Mouse (Mus musculus) embryonic fibroblast, embryonic 13.5 days (primary cell): Measurements from ENCODE around the gene D6Ertd527e.

Experiments
- CTCF ChIP-seq: IDR thresholded peaks from 2 replicates; pipeline ENCODE4 v1.5.1; 2011; ENCODE audit warnings: mild to moderate bottlenecking, control low read depth, low read length, moderate library complexity, borderline replicate concordance; ENCODE audit not compliant: insufficient read depth
- POLR2A ChIP-seq: IDR thresholded peaks from 2 replicates; pipeline ENCODE4 v1.6.1; 2011; ENCODE audit warnings: low read depth, mild to moderate bottlenecking, control low read depth, low read length, moderate library complexity

DNA sequence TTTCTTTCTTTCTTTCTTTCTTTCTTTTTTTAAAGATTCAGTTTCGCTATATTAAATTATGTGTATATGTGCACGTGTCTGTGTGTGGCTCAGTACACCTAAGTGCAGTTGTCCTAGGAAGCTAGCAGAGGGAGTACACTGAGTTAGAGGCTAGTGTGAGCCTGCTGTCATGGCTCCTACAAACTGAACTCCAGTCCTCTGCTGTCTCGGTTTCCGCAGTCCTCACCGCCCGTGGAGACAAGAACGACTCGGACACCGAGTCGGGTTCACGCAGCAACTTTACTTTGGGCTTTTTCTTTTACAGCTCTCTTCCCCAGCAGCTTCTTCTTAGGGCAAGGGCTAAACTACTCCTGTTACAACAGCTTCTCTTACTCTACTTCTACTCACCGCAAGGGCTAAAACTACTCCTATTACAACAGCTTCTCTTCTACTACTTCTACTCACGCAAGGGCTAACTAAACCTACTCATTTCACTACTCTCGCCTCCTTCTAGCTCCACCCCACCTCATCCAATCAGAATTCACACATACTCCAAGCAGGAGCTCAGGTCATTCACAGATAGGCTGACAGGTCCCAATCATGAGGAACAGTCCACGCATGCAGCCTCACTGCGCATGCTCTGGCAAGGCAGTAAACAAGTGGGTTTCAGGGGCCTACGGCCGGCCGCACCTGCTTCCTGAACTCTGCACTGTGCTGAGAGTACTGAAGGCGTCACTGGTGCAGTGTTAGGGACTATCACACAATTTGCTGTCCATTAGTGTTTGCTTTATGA, 14.7 kb downstream of the D6Ertd527e start:
- TF ChIP-seq CTCF, result no peak
- TF ChIP-seq POLR2A, result no peak
